Mouse (Mus musculus): ENCODE results near the gene Kitl.

The Kitl gene

GRCm38 (mm10) chr10:100019246-100020195, 4.1 kb downstream of the Kitl start:
- H3K4me1 ChIP-seq (replicated peaks; ENCODE audit: low read depth, low read length): peaks cover 27% of the 10 kb centered on the region
- no peaks in the 10 kb centered on the region for H3K36me3 ChIP-seq (ENCODE audit: insufficient read depth, low read length)
- H3K27me3 ChIP-seq (ENCODE audit: insufficient read depth, low read length): peaks cover 45% of the 10 kb centered on the region
- H3K4me3 ChIP-seq (replicated peaks; ENCODE audit: low read length): no peak overlapping the region
- TF ChIP-seq NANOG (IDR thresholded peaks at IDR 0.05; ENCODE audit: borderline replicate concordance, low read length) (no peak), POU5F1 (IDR thresholded peaks at IDR 0.05; ENCODE audit: borderline replicate concordance, low read length) (no peak), CTCF (conservative IDR thresholded peaks at IDR 0.05; ENCODE audit: low read length) (no peak)
- H3K9me3 ChIP-seq (ENCODE audit: low read length): no peaks in the 10 kb centered on the region

- no peaks in the 10 kb centered on the region for H3K9me3 ChIP-seq (ENCODE audit: low read length)
- H3K4me1 ChIP-seq (replicated peaks; ENCODE audit: low read depth, low read length): peaks cover 29% of the 10 kb centered on the region
- H3K4me3 ChIP-seq (replicated peaks; ENCODE audit: low read length): no peak overlapping the region
- H3K27me3 ChIP-seq (ENCODE audit: insufficient read depth, low read length): peaks cover 31% of the 10 kb centered on the region
- H3K36me3 ChIP-seq (ENCODE audit: insufficient read depth, low read length): no peaks in the 10 kb centered on the region
- no peak for TF ChIP-seq CTCF (conservative IDR thresholded peaks at IDR 0.05; ENCODE audit: low read length)
- TF ChIP-seq NANOG (IDR thresholded peaks at IDR 0.05; ENCODE audit: borderline replicate concordance, low read length): peak; percentile 69; the same call in 1 of the 2 replicates
- TF ChIP-seq POU5F1 (IDR thresholded peaks at IDR 0.05; ENCODE audit: borderline replicate concordance, low read length): no peak
Measured at GRCm38 (mm10) chr10:100022090-100022834, 6.8 kb downstream of the Kitl start.

- Histone ChIP-seq H3K36me3 (ENCODE audit: insufficient read depth, low read length) (no peaks in the 10 kb centered on the region), H3K4me3 (replicated peaks; ENCODE audit: low read length) (no peak overlapping the region), H3K27me3 (ENCODE audit: insufficient read depth, low read length) (peaks cover 26% of the 10 kb centered on the region), H3K9me3 (ENCODE audit: low read length) (no peaks in the 10 kb centered on the region), H3K4me1 (replicated peaks; ENCODE audit: low read depth, low read length) (peaks cover 24% of the 10 kb centered on the region)
- TF ChIP-seq POU5F1 (IDR thresholded peaks at IDR 0.05; ENCODE audit: borderline replicate concordance, low read length) (no peak), CTCF (conservative IDR thresholded peaks at IDR 0.05; ENCODE audit: low read length) (no peak), NANOG (IDR thresholded peaks at IDR 0.05; ENCODE audit: borderline replicate concordance, low read length) (no peak)
Measured at GRCm38 (mm10) chr10:100022835-100023093, 7.3 kb downstream of the Kitl start.

DNA sequence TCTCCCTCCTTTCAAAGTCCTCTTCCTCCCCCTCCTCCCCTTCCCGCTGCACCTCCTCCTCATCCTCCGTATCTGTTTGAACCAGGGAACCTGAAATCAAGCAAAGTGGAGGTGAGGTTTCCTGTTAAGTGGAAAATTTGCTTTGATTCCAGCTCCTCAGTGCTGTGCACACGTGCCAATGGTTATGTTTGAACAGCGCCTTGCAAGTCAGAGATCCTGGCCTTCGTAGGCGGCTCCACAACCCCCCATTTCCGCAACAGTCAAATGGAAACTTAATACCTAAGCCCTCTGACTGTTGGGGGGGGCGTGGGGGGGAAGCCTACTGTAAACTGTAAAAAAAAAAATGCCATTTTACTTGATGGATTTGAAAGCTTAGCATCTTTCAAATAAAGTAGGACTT, 10.2 kb downstream of the Kitl start:
- Histone ChIP-seq H3K36me3 (ENCODE audit: insufficient read depth, low read length) (no peaks in the 10 kb centered on the region), H3K9me3 (ENCODE audit: low read length) (no peaks in the 10 kb centered on the region), H3K4me1 (replicated peaks; ENCODE audit: low read depth, low read length) (peaks cover 23% of the 10 kb centered on the region), H3K27me3 (ENCODE audit: insufficient read depth, low read length) (peaks cover 18% of the 10 kb centered on the region), H3K4me3 (replicated peaks; ENCODE audit: low read length) (no peak overlapping the region)
- TF ChIP-seq NANOG (IDR thresholded peaks at IDR 0.05; ENCODE audit: borderline replicate concordance, low read length) (no peak), POU5F1 (IDR thresholded peaks at IDR 0.05; ENCODE audit: borderline replicate concordance, low read length) (no peak), CTCF (conservative IDR thresholded peaks at IDR 0.05; ENCODE audit: low read length) (no peak)

DNA sequence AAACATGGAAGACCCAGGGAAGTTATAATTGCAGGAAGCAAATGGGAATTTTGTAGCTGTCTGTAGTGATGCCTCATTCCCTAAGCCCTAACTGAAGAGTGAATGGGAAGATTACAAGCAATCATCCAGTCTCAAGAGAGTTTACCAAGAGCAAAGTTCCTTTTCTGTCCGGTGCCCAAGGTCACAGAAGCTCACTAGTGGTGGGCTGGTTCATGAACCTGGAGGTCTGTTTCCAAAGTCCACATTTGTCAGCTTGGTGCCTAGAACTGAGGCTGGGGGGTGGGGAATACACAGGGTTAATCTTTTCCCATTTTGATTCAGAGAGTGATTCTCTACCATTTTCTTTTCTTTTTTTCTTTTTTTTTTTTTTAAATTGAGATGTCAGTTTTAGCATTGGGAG, 11.3 kb downstream of the Kitl start:
- no peaks in the 10 kb centered on the region for H3K9me3 ChIP-seq (ENCODE audit: low read length)
- H3K27me3 ChIP-seq (ENCODE audit: insufficient read depth, low read length): peaks cover 18% of the 10 kb centered on the region
- TF ChIP-seq POU5F1 (IDR thresholded peaks at IDR 0.05; ENCODE audit: borderline replicate concordance, low read length): no peak
- no peak for TF ChIP-seq NANOG (IDR thresholded peaks at IDR 0.05; ENCODE audit: borderline replicate concordance, low read length)
- TF ChIP-seq CTCF (conservative IDR thresholded peaks at IDR 0.05; ENCODE audit: low read length): no peak
- H3K4me1 ChIP-seq (replicated peaks; ENCODE audit: low read depth, low read length): peaks cover 34% of the 10 kb centered on the region
- H3K4me3 ChIP-seq (replicated peaks; ENCODE audit: low read length): no peak overlapping the region
- H3K36me3 ChIP-seq (ENCODE audit: insufficient read depth, low read length): no peaks in the 10 kb centered on the region

GRCm38 (mm10) chr10:100030385-100030784, 15.0 kb downstream of the Kitl start:
- no peak for TF ChIP-seq NANOG (IDR thresholded peaks at IDR 0.05; ENCODE audit: borderline replicate concordance, low read length)
- TF ChIP-seq CTCF (conservative IDR thresholded peaks at IDR 0.05; ENCODE audit: low read length): no peak
- no peak for TF ChIP-seq POU5F1 (IDR thresholded peaks at IDR 0.05; ENCODE audit: borderline replicate concordance, low read length)
- peaks cover 3% of the 10 kb centered on the region; the same call in 1 of the 2 replicates for H3K9me3 ChIP-seq (ENCODE audit: low read length)
- peaks cover 17% of the 10 kb centered on the region for H3K27me3 ChIP-seq (ENCODE audit: insufficient read depth, low read length)
- H3K36me3 ChIP-seq (ENCODE audit: insufficient read depth, low read length): no peaks in the 10 kb centered on the region
- peaks cover 22% of the 10 kb centered on the region for H3K4me1 ChIP-seq (replicated peaks; ENCODE audit: low read depth, low read length)
- no peak overlapping the region for H3K4me3 ChIP-seq (replicated peaks; ENCODE audit: low read length)

DNA sequence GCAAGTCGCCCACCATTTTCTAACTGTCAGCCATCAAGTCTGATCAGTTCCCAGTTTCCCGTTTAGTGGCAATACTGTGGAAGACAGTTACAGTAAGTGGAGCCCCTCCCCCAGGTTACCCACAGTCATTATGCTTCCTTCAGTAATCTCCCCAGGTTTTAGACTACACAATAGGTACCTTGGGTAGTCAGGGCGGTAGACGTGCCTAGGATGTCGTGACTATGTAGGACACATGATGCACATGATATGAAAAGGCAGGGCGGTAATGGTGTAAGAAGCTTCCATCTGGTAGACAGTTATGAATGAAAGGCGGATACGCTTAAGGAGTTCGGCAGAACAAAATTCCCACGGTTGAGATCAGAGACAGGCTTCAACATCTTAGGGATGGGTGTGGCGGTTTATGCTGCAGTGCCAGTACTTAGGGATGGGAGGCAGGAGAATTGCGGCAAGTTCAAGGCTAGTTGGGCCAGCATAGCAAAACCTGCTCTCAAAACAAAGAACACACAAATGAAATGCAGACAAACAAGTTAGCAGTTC, 15.6 kb downstream of the Kitl start:
- H3K36me3 ChIP-seq (ENCODE audit: insufficient read depth, low read length): no peaks in the 10 kb centered on the region
- TF ChIP-seq NANOG (IDR thresholded peaks at IDR 0.05; ENCODE audit: borderline replicate concordance, low read length) (no peak), CTCF (conservative IDR thresholded peaks at IDR 0.05; ENCODE audit: low read length) (no peak), POU5F1 (IDR thresholded peaks at IDR 0.05; ENCODE audit: borderline replicate concordance, low read length) (no peak)
- peak overlapping the region; percentile 14; the same call in 1 of the 2 replicates for H3K4me3 ChIP-seq (replicated peaks; ENCODE audit: low read length)
- H3K27me3 ChIP-seq (ENCODE audit: insufficient read depth, low read length): peaks cover 20% of the 10 kb centered on the region
- H3K9me3 ChIP-seq (ENCODE audit: low read length): peaks cover 3% of the 10 kb centered on the region; the same call in 1 of the 2 replicates
- H3K4me1 ChIP-seq (replicated peaks; ENCODE audit: low read depth, low read length): peaks cover 19% of the 10 kb centered on the region

GRCm38 (mm10) chr10:100031631-100032030, 16.2 kb downstream of the Kitl start:
- H3K36me3 ChIP-seq (ENCODE audit: insufficient read depth, low read length): no peaks in the 10 kb centered on the region
- H3K4me3 ChIP-seq (replicated peaks; ENCODE audit: low read length): peak overlapping the region; percentile 14; the same call in 1 of the 2 replicates
- no peak for TF ChIP-seq NANOG (IDR thresholded peaks at IDR 0.05; ENCODE audit: borderline replicate concordance, low read length)
- no peak for TF ChIP-seq POU5F1 (IDR thresholded peaks at IDR 0.05; ENCODE audit: borderline replicate concordance, low read length)
- no peak for TF ChIP-seq CTCF (conservative IDR thresholded peaks at IDR 0.05; ENCODE audit: low read length)
- peaks cover 3% of the 10 kb centered on the region; the same call in 1 of the 2 replicates for H3K9me3 ChIP-seq (ENCODE audit: low read length)
- peaks cover 21% of the 10 kb centered on the region for H3K27me3 ChIP-seq (ENCODE audit: insufficient read depth, low read length)
- peaks cover 22% of the 10 kb centered on the region for H3K4me1 ChIP-seq (replicated peaks; ENCODE audit: low read depth, low read length)
